Mouse (Mus musculus) left cerebral cortex, postnatal 36 days (tissue): ENCODE data around the gene Hdac4. TPM values are rescaled to one million over a fixed set of nuclear protein-coding genes. Genes with fewer than 3 reads are reported as not detected.

ENCODE experiments used
- DNase-seq, 2 experiments: peaks; one replicate each; pipeline ENCODE4 v3.0.0; 2021 to 2022; ENCODE audit warnings: low spot score in 2 of 2, mixed read lengths in 1 of 2
- intact Hi-C: fragments of 180-260 bp; cut with DNase I; formaldehyde crosslinking; loops from one replicate; pipeline ENCODE4 v1.15.1; 2025
- total RNA-seq, 2 experiments: library from RNA; stranded (reverse); gene quantifications; 2 replicates each; pipeline ENCODE4 v1.2.3; 2021

The Hdac4 gene
- total RNA-seq, 2 experiments from 2014 or later, result 105 to 125 TPM

DNA sequence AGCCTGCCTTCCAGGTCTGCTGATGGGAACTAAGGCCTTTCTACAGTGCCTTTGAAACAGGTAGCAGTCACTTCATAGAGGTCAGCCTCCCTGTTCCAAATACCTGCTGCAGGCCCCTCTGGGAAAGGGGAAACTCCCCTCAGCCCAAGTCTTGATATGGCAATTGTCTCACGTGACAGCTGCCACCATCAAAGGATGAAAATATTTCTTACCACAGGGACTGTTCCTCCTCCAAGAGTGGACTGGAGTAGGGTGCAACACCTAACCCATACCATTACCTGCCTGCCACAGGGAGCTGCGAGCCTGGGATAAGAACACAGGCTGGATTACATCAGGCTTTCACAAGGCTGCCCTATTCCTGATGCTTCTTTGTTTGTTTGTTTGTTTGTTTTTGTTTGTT, 88.0 kb downstream of the Hdac4 start:
- intact Hi-C loops, result no loop called here
- no peak for DNase-seq

DNA sequence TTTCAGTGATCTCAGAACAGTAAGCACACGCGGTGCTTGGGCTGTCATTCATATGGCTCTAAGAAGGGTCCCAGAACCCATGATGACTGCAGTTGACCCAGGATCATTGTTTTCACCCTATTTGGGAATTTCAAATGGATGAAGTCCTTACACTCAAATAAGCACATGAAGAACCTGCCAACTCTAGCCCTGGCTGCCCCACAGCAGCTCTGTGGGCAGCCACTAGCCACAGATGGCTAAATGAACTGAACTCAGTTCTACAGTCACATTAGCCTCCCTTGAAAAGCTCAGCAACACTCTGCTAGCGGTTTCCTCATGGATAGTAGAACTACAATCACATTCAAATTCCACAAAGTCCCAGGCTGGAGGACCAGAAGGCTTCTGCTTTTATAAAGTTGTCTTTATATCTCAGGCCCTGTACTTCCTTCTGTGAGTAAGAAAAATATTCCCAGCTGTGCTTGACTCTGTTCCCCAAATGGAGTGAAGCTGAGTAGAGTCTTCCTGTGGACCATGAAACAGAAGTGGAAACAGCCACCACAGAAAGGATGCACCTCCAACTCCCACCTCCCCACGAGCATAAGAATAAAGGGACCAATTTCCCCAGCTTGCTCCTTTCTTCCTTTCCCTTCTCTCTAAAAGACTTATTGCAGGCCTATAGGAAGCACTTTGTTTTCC, 88.9 kb downstream of the Hdac4 start:
- no peak for DNase-seq
- intact Hi-C loops, result no loop called here

DNA sequence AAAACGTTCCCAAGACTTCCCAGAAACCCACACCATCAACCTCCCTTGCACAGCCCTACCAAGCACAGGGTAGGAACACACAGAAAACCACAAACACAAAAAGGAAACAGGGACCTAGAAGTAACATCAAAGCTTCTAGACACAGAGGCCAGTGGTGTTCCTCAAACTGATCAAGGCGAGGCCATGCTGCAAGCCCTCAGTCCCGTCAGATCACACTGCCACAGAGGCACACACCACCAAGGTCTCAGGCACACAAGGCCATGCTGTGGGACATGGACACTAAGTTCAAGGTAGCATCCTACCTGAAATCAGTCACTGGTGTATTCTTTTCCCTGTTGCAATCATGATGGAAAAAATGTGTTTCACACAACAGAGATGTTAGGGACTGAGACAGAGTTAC, 90.8 kb downstream of the Hdac4 start:
- intact Hi-C loops, result loop anchor here (5.0 kb wide), 1 partner anchor 68 kb away; no protein-coding TSS in a partner anchor
- no peak for DNase-seq

DNA sequence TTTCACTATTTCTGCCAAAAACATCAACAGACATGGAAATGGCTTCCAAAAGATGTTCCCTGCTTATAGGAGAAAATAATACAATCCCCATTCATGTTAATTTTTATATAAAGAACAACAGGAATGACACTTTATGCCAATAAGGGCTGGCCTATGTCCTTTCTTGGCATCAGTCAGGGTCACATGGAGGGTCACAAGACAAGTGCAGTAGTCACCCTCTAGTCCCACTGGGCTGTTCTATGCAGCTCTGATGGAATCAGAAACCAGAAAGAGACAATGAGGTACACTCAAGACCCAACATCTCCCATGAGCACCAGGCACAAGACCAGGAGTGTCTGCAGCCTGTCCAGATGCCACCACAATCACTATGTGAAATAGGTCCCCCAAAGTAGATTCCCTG, 91.5 kb downstream of the Hdac4 start:
- no peak for DNase-seq
- intact Hi-C loops, result loop anchor here (5.0 kb wide), 1 partner anchor 68 kb away; no protein-coding TSS in a partner anchor

DNA sequence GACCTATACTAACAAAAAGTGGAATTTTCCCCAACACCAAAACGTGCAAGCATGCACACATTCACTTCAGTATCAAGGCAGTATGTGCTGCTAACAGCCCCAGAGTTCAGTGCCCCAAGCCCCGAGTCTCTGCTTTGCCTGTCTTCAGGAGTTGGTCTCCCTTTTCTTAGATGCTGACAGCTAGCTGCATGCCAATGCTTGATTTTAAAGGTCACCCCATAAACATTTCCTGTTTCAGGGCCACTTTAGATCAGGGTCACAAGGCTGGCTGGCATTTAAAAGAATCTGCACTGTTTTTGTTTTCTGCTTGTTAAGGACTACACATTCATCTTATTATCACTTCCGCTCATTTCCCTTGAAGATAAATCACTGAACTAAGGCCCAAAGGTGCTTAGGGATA, 92.1 kb downstream of the Hdac4 start:
- intact Hi-C loops, result loop anchor here (5.0 kb wide), 1 partner anchor 69 kb away; no protein-coding TSS in a partner anchor

DNA sequence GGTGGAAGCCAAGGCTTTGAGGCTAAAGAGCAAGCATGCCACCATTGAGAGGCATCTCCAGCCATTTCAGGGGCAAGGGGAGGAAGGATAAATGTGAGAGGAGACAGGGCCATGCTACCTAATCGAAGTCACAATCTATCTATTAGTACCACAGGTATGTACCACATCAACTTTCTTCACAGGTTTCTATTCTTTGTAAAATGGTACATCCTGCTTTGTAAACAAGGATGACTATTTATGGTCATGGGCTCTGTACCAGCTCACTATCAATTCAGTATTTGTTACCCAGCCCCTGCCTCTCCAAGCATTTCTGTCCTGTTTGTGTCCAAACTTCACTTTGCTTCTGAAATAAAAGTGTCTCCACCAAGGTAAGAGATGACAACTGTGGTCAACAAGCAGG, 92.7 kb downstream of the Hdac4 start:
- no peak for DNase-seq
- intact Hi-C loops, result loop anchor here (5.0 kb wide), 1 partner anchor 69 kb away; no protein-coding TSS in a partner anchor

More for the DNA sequence above, 92.1 kb downstream of the Hdac4 start:
- DNase-seq, result no peak

DNA sequence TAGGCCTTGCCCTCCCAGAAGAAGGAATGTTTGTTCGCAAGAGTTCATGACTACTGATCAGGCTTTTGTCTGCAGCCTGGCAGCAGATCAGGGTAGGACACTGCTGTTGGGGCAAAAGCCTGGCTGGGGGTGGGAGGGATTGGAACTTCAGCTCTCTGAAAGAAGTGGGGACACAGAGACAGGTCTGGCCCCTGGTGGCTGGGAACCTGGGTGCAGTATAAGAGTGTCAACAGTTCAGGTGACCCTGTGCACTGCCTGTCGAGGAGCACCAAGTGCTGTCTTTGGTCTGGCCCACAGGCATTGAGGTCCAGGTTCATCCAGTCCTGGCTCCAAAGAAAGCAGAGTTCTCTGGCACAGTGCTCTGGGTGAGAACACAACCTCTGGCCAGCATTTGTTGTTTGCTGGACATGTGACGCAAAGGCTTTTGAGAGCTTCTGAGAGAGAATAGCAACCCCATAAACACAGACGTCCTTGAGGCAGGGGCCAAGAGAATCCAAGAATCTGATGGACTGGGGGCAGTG, 95.1 kb downstream of the Hdac4 start:
- intact Hi-C loops, result loop anchor here (5.0 kb wide), 1 partner anchor 72 kb away; no protein-coding TSS in a partner anchor
- peak; percentile 37 to 41 for DNase-seq

DNA sequence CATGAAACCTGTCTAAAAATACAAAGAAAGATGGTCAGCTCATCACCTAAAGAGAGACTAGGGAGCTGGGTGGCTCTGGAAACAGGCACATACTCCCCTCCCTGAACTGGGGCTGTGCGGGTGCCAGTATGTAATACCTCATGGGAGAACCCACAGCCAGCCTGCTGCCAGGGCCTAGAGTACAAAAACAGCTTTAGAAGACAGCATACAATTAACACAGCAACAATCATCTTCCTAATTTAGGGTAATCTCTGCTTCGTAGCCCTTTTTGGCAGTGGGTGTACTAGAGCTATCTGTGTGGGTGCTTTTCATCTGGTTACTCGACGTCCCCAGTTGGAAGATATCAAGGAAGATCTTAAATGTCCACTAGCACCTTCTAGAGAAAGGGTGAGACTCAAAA, 95.5 kb downstream of the Hdac4 start:
- peak; percentile 52 to 55 for DNase-seq
- intact Hi-C loops, result loop anchor here (5.0 kb wide), 1 partner anchor 72 kb away; no protein-coding TSS in a partner anchor

DNA sequence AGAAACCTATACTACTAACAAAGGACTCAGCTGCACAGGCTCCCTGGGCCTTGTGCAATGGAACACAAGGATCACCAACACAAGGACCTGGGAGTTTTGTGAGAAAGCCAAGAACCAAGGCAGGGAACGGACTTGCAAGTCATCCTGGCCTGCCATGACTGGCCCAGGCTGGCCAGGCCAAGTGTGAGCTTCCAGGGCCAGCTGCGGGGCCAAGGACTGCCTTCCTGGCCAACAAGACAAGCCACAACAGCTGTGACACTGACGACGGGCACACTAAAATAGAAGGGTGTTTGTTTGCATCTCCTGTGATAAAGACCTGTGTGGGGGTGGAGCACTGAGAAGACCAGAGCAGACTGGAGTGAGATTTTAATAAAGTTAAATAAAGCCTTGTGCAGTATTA, 96.0 kb downstream of the Hdac4 start:
- no peak for DNase-seq
- intact Hi-C loops, result no loop called here

DNA sequence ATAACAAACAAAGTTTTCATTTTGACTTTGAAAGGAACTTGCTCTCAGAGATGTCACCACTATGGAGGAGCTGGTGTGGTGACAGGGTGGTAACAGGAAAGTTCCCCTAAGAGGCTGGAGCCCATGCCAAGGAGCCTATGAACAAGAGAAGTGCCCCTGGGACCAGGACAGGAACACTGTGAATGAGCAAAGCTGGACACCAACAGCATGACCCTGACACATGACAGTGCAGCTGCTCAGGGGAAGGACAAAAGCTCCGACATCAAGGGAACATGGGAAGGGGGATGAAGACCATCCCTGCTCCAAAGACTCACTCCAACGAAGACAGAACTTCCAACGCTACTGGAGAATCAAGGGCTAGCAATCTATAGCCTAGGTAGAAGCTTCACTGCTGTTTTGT, 97.0 kb downstream of the Hdac4 start:
- intact Hi-C loops, result no loop called here
- DNase-seq, result no peak

DNA sequence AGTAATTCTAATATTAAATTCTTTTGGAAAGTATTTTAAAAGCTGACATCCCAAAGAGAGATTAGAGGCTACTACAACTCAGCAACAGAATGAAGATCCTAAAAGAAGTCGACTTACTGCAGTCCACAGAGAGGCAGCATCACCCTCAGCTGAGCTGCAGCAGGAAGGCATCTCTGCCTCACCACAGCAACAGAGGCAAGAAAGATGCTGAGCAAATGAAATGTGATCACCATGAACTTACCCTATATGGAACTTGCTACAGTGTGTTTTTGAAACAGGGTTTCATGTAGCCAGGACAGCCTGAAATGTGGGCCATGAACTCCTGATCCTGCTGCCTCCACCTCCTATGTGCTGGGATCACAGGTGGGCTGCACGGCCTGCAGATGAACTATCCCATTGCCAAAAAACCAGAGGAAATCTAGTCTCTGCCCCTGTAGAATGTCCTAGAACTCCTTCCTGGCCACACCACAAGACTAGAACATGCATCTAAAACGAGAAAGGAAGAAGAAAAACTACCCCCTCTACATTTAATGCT, 98.4 kb downstream of the Hdac4 start:
- intact Hi-C loops, result no loop called here
- DNase-seq, result no peak

DNA sequence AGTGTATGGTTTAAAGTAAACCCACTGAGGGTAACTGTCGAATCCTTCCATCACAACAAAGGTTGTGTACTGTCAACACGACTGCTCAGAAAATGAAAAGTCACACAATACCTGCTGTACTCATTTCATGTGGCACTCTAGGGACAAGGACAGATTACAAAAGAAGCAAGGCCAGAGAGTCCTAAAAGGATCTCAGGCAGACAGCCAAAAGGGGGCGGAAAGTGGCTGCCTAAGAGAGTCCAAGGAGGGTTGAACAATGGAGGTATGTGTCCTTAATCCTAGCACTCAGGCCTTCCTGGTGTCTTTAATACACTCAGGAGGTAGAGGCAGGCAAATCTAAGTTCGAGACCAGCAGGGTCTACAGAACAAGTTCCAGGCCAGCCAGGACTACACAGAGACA, 103.2 kb downstream of the Hdac4 start:
- DNase-seq, result no peak
- intact Hi-C loops, result no loop called here

DNA sequence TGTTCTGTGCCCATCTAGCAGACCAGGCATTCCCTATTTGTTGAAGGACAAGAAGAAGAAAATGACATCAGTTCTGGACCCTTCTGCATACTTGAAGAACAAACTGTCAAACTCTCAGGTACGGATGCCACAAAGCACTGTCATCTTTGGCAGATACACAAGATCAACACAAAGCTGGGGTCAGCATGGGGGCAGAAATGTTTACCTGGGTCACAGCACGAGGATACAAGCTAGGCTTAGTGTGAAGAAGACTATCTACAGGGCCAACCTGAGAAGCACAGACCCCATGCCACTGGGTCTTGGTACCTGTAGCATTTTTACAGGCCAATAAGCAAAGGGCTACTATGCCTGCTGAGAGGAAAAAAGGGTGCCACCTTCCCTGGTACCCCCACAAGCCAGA, 107.7 kb downstream of the Hdac4 start:
- intact Hi-C loops, result no loop called here
- no peak for DNase-seq

DNA sequence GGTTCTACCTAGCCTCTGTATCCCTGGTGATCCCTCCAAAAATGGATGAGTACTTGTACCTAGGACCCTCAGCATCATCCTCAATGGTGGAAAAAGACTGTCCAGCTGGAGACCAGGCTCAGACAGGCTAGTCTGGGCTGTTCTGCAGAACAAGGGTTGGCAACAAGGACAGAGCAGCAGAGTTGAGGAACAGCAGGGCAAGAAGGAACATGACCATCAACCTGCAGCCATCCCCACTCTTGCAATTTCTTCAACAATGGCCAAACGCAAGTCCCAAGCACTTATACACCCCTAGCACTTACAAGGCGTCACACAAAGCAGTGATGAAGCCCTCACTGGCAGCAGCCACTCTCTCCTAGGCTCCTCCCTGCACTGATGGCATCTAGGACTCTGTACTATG, 108.2 kb downstream of the Hdac4 start:
- intact Hi-C loops, result no loop called here
- DNase-seq, result no peak

DNA sequence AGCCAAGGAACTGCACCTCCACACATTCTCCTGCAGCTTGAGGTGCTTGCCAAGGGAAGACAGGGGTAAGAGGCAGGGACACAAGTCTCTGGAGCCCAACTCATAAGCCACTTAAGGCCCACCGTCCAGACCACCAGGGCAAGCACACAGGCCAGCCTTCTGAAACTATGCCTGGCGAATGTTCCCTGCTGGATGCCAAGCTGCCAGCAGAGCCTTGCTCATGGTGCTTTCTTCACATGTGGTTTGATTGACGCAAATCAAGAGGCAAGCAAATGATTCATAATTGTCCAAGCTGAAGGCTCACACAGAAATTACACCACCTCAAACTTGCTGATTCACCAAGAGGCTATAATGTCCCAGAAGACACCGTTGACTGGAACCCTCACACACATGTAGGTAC, 108.7 kb downstream of the Hdac4 start:
- no peak for DNase-seq
- intact Hi-C loops, result no loop called here

DNA sequence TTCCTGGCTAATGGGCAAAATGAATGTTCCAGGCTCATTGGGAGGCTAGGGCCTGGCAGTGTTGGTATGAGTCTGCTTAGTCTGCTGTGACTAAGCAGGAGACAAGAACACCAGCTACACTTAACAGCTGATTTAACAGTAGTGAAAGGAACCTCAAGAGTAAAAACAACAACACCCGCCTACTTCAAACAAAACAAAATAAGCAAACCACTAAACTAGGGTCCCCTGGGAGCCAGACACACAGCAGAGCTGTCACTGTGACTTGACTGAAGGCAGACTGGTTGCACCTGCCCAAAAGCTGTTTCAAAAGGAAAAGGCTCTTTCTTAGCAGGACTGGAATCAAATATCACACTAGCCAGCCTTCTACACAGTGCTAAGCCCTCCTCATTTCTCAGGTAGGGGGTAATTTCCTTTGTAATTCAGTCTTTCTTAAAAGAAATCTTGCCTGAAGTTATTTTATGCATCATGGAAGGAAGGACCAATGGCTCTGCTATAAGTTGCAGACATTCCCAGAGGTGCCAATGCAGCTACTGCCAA, 109.2 kb downstream of the Hdac4 start:
- intact Hi-C loops, result no loop called here
- no peak for DNase-seq

DNA sequence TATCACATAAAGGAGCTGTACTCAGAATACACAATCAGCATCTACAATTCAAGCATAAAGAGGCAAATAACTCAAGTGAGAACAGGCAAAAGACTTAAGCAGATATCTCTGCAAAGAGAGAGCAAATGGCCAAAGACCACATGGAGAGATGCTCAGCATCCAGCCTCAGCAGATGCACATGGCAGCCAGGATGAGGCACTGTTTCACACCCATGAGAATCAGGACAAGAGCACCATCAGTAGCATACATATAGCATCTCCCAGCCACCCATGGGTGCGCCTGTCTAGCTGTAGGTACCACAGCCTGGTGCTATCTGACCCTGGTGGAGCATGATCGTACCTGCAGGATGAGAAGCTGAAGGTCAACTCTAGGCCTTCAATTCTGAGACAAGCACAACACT, 110.8 kb downstream of the Hdac4 start:
- intact Hi-C loops, result no loop called here
- DNase-seq, result no peak

DNA sequence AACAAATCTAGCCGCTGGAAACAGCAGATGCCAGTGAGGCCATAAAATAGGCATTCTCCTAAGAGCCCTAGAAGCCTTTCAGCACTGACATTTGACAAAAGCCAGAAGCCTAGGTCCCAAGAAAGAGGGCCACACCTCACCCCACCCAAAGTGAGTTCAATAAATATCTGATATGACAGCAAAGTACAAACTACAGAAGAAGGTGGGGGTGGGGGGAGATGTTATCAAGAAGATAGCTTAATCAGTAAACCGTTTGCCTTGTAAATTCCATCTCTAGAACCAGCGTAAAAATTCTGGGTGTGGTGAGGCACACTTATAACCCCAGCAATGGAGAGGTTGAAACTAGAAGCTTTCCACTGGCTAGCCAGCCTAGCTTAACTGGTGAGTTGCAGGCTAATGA, 111.5 kb downstream of the Hdac4 start:
- DNase-seq, result no peak
- intact Hi-C loops, result no loop called here

DNA sequence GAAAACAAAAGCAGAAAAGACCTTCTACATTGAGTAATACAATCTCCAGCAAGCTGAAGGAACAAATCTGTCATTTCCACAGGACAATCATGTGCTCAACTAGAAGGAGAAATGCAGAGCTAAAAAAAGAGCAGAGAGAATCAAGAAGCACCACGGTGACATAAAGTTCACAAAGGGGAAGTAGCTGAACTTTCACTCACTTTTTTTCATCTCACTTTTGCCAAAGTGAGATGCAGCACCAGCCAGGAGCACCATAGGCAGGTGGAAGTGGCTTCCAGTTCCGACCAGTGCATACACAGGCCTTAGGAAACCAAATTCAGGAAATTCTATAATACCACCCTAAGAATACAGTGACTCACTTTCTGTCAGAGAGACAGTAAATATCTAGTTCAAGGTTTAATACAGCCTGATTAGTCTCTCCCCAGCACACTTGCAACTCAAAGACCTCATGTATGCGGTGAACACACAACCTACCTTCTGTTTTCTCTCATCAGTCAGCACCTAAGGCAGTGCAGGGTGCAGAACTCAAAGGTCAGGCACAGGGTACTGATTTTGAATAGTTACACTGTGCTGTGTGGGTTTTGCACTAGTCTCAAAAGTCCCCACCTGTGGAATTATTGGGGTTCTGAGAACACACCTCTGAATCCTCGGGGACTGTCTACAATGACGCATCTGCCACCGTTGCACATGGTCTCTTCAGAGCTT, 112.5 kb downstream of the Hdac4 start:
- no peak for DNase-seq
- intact Hi-C loops, result no loop called here

DNA sequence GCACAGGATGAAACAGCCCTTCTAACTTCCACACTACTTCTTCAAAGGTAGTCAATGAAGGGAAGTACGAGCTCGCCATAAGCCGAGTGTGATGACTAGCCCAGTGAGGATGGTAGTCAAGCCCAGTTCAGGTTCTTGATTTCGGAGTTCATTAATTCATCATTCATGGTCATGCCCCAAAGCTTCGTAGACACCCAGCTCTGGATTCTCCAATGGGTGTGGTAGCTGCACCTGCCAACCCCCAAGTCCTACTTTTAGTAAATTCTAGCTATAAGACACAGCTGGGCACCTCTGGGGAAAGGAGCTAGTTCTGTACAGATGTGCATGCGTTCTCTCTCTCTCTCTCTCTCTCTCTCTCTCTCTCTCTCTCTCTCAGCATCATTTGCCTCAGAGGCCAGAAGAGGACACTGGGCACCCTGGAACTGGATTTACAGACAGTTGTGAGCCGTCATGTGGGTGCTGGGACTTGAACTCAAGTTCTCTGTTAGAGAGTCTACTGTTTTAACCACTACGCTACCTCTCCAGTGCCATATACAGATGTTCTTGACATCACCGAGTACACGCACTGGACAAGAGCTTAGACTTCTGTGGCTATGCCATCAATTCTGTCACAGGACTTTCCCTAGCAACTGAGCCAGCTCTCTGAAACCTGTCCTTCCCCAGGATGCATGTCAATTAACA, 113.2 kb downstream of the Hdac4 start:
- intact Hi-C loops, result no loop called here
- DNase-seq, result no peak
